Mouse (Mus musculus): ENCODE results near the gene Pbx1.
A peak's percentile ranks its signal among the peaks of the same experiment; 100 is the strongest.

Pbx1 gene

DNA sequence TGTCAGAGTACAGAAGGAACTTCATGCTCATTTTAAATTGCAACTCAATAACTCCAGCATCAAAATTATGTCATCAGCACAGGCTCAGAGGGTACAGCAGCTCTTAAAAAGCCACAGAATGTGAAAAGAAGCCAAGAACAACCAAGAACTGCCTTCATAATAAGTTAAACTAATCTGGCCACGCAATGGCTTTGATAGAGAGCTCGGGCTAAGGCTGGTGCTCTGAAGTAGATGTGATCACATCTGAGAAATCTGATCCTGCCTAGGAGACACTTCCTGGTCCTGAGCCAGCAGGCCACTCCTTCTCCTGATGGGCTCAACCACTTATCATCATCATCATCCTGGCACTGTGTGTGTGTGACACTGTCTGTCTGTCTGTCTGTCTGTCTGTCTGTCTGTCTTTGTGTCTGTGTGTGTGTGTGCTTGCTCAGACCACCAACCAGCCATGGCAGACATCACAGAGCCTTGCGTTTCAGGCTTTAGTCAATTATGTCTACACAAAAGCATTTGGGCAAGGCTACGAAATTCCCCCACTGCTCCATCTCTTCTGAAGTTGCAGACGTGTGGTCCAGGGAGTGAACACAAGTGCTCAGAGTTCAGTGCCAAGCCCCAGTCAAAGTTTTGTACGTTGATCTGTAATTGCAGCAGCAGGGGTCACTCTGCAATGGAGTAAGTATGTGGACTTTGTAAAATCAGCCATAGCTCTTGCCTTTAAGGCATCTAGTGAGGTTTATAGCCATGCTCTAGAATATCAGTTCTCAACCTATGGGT, 203.1 kb downstream of the Pbx1 start:
- no peak for DNase-seq (ENCODE audit: low spot score in 2 of 2)

DNA sequence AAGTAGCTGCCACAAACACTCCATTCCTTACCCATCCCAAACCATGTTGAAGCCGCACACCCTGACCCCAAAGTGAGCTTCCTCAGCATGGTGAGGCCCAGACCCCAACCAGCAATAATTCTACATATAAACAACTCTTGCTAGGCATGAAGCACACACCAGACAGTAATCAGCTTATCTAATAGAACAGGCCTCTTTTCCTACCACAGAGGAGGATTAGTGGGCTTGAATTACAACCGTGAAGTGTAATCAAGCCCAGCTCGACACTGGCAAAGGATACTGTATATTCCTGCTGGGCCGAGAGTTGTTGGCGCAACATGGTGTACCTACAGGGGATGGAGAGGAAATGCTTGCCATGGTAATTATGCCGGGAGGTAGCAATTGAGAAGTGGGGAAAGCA, 205.9 kb downstream of the Pbx1 start:
- DNase-seq (ENCODE audit: low spot score in 2 of 2) = no peak

DNA sequence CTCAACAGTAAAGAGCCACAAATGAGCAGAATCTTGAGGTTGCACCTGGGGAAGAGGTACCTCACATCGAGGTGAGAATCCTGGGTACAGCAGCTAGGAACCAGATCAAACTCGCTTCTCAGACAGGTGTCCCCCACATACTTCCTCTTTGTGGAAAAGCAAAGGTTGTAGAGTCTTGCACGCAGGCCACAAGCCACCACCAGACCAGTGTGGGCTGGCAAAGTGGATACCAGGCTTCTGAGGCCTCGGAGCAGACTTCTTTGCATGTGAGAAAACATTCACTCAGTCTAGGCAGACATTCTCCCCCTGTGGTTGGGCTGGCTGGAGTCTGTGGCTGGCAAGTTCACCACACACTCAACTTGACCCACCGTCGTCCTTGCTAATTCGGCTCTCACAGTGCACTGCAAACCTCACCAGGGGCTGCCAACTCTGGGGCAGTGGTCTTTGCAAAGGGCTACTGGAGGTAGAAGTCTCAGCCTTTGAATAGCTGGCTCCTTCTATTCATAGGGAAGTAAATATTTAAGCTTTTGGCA, 206.4 kb downstream of the Pbx1 start:
- DNase-seq (ENCODE audit: low spot score in 2 of 2) = no peak

DNA sequence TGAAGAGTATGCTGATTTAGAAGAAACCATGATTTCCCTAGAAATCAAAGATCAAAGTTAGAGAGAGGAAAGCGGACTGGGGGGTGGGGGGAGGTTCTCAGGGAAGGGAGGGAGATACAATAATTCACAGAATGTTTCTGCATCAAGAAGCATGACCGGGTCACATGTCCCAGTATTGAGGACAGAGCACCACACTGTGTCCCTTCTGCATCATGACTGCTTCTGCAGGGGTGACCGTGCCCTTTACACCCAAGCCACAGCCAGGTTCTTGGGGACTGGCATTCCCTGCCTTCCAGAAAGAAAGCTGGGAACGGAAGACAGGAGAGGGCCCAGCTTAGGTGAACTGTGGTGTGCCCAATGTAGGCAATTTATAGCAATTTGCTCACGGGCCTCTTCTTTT, 207.9 kb downstream of the Pbx1 start:
- no peak for DNase-seq (ENCODE audit: low spot score in 2 of 2)

DNA sequence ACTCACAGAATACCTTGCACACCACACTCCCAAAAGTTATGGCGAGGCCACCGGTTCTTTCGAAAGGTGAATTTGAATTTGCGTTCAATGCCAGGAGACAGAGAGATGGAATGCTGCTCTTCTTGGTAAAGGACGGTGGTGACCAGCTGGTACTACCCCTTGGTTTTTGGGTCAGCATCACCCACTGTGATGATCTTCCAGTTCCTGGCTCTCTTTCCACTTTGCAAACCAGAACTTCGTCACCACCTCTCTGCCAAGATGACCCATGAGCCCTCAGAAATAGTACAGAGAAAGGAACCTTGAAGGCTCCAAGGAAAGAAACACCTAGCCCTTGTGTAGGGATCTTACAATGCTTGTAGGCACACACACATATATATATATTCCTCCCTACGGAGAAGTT, 209.3 kb downstream of the Pbx1 start:
- no peak for DNase-seq (ENCODE audit: low spot score in 2 of 2)

DNA sequence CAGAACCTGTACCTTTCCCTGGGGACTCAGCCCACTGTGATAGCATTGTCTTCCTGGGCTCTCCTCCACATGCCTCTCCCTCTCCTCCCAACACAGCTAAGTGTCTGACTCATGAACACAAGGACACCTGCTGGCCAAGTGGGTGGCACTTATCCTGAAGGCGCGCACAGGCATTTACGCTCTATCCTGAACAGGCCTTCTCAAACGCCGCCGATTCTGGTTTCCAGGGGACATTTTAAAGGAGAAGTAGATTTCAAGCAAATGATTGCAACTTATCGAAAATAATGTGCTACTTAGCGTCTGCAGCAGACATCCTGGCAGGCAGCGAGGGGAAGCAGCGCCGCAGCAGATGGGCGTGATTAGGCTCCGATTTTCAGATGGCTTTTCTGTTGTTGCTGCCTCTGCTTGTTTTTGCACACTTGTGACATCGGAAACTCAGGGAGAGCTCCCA, 211.0 kb downstream of the Pbx1 start:
- DNase-seq (ENCODE audit: low spot score in 2 of 2) = no peak

DNA sequence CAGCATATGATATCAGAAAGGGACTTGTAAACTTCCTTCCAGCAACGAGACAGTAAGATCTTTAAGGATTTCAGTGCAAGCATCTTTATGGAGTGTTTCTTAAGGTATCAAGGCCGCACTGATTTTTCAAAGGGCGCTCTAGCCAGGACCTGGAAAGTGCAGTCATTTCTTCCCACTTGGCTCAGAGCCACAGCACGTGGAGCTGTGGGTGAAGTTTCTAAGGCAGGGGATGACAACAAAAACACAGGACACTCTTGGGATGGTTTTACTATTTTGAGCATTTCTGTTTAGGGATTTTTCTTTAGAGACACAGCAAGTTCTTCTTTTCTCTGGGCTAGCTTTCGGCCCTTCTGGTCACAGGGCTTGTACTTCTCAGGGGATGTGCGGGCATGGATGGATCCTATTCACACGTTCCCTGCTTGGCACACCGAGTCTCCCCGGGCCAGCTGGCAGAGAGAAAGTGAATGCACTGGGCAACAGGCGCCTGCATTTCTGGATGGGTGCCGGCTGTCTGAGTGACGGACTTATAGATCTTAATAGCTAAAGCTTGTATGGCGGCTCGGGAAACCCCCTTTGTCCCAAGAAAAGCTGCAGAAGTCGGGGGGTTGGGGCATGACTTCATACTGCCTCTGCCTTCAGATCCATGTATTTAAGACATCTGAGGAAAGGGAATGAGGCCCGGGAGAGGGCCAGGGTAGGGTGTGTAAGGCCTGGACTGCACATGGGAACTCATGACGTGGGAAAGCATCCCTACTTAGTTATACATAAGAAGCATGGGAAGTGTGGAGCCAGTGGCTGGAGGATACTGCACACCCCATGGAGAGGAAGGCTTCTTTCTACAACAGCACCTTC, 215.9 kb downstream of the Pbx1 start:
- peak; percentile 41 to 56 for DNase-seq (ENCODE audit: low spot score in 2 of 2)

DNA sequence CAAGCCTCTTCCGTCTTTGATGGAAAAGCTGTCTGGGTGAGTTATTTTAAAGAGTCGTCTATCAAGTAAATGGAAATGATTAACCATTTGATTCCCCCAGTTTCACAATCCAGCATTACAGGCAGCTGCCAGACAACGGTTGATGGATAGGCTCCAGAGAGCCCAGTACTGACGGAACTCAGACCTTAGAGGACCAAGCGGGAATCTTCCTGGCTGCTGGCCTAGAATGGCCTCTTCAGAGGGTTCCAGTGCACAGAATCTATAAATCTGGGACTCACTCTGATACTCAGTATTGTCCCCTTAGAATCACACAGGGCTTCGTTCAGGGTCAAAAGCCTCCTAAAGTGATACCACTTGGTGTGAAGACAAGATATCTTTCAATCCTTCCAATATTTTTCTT, 216.6 kb downstream of the Pbx1 start:
- DNase-seq (ENCODE audit: low spot score in 2 of 2) = no peak

DNA sequence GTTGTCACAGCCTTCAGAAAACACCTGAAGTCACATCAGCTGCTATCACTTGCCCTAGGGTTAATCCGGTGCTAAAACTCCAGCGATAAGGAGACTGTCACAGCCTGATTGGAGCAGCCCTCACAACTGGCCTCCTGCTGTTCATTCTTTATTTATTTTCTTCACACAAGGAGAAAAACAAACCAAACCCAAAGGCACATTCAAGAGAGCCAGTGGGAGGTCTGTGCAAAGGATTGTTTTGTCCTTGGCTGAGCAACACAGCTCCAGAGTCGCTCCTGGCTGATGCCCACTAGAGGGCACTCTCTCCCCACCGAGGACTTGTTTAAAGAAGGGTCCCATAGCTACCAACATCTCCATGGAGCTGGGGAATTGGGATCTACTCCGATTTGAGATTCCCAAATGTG, 218.0 kb downstream of the Pbx1 start:
- peak; percentile 58 to 71 for DNase-seq (ENCODE audit: low spot score in 2 of 2)

DNA sequence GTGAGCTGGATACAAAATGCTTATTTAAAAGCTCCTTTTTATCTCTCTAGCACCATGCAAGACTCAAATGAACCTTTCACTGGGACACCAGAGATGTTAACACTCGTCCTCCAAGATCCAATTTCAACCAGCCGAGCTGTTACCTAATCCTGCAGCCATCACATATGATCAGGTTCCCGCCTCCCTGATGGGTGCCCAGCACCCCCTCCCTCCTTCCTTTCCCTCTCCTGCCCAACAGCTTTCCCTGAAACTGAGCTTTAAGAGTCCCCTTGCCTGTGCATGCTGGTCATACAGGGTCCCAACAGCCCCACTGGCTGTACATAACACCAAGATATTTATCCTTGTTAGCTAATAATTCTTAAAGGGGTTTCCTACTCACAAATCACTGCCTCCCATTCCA, 218.5 kb downstream of the Pbx1 start:
- no peak for DNase-seq (ENCODE audit: low spot score in 2 of 2)

DNA sequence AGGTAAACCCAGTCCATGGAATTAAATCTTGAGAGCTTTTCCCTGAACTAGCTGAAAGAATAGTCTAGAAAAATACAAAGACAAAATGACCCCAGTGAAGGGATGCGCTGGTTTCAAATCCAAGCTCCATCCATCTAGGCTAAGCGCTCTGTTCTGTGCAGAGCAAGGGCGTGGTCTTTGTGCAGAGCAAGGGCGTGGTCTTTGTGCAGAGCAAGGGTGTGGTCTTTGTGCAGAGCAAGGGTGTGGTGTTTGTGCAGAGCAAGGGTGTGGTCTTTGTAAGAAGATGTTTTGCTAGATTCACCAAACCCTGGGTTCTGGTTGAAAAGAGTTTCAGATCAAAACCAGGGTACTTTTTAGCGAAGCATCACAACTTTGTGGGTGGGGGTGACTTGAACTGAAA, 221.7 kb downstream of the Pbx1 start:
- DNase-seq (ENCODE audit: low spot score in 2 of 2) = no peak

DNA sequence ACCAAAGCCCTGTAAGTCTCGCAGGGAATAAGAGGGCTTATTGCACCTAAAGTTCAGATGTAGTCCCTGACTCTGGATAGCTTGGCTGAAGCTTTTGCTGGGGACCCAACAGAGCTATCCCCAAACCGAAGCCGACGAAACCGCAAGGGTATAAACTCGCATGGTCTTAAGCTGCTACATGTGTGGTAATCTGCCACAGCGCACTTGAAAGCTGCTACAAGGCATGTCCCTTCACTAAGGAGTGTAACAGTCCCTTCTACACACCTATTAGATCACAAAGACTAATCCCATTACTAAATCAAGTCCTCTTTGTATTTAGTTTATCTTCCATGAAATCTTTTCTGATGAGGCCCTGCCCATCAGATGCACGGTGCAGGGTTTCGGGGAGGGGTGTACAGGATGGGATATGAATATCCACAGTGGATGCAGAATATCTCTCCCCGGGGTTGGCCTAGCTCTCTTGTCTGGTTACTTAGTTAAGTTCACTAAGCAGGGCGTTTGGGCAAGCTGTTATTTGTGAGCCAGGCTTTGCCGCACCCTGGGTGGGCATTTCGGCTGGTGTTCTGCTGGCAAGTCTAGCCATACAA, 231.4 kb downstream of the Pbx1 start:
- DNase-seq (ENCODE audit: low spot score in 2 of 2) = no peak

DNA sequence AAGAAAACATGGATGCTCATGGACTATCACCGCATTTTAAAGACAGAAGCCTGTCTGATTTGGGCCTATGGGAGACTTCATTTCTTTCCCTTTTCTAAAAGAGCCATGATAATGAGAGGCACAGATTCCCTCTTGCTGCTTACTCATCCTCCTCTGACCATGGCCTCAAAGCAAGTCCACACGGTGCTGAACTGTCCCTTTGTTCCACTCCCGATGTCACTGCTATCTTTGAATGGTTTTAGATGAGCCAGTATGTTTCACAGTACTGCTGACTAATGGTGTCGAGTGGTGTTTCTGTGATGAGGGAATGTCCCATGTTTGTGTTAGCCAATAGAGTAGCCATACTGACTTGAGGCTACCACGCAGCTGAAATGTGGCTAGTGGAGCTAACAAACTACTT, 233.8 kb downstream of the Pbx1 start:
- DNase-seq (ENCODE audit: low spot score in 2 of 2) = no peak

DNA sequence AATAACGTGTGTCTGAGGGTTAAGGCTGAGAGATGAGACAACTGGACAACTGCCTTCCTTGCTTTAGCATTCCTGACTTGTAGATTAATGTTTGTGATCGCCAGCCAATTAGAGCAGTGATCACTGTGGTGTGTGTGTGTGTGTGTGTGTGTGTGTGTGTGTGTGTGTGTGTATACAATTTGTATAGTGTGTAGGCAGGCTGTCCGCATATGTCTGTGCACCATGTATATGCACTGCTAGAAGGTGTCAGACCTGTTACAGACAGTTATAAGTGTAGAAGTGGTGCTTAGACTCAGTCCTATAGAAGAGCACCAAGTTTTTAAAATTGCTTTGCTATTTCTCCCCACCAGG, 234.2 kb downstream of the Pbx1 start:
- DNase-seq (ENCODE audit: low spot score in 2 of 2) = no peak

DNA sequence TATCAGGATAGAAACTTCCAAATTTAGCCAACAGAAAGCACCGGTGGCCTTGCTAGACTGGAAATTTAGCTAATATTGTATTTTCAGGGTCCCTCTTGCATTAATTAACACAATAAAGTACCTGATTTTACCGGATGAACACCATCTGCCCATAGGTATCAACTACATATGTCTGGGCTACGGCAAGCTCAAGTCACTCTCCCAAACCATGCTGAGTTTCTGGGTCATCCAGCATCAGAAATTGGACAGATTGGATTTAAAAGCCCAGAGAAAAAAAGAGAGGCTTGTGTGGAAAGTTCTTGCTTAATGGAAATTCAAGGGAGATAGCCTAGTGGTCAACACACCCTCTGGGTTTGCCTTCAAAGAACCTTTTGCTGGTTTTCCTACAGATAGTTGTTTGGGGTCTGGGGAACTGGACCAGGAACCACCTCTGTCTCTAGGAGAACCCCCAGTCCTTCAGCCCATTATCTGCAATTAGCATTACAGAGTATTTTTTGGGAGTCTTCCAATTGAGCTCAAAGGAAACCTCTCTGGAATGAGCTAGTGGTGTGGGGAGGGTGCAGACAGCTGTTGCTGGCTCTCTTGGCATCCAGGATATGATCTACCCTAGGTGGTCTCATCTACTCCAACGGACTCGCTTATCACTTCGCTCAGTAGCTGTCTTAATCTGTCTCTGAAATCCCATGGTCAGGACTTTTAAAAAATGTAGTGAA, 234.7 kb downstream of the Pbx1 start:
- peak; percentile 39 to 40 for DNase-seq (ENCODE audit: low spot score in 2 of 2)

DNA sequence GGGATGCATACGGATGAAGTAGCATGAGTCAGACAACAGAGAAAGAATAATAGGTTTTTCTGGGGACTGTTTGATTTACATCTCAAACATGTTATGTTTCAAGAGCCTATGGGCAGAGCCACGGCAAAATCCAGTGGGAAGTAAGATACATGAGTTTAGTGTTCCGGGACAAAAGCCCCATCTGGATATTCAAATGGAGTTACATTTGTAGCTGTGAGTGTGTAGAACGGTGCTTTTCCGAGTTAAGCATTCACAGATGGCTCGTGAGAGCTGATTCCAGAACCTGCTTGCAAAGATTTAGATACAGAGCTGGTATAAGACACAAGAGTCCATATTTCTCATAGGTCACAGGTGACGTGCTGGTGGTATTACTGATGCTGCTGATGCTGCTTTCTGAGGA, 238.7 kb downstream of the Pbx1 start:
- DNase-seq (ENCODE audit: low spot score in 2 of 2) = no peak

DNA sequence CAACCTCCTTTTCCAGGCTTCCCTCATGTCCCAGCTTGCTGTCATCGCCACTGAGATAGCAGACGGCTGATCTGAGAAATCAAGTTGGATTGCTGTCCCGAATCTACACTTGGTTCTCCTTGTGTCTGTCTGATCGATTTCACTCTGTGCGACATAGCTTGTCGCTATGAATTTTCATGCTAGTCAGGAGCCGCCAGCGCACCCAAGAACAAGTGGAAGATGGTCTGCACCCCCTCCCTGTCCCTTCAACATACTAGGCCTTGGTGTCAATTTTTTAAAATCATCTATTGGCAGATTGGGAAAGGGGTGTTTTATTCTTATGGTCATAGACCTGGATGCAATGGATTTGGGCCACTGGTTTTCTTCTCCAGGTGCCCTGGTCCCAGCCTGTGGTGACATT, 249.3 kb downstream of the Pbx1 start:
- DNase-seq (ENCODE audit: low spot score in 2 of 2) = no peak

DNA sequence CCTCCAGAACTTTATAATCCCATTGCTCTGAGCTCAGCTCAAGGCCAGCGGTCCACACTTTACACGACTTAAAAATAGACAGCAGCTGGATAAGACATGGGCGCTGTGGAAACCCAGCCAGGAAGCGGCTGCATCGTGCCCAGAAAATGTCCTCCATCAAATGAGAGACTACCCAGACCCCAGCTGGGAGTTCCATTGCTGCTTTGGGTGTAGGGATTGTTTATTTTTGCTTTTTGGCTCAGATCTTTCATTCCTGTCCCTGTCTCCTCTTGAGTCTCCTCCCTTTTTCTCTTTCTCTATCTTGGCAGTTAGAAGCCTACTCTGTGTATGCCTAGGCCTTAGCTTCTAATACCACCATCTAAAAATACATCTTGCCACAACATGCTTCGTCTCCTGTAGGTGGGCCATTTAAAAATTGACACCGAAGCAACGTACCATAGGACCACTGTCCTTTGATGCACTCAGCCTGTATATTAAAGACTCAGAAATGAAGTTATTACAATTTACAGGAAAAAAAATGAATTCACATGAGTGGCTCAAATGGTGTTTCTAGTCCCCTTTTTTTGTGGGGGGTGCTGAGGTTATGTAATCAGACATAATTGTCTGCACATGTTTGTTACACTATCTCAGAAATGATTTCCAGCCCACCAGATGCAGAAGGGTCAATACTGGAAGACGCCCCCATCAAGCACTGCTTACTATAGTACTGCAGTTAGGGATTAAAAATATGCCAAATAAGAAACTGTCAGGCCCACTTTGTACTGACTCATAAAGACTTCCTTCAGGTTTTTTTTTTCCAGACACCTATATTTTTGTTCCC, 251.2 kb downstream of the Pbx1 start:
- peak; percentile 89 to 91 for DNase-seq (ENCODE audit: low spot score in 2 of 2)

DNA sequence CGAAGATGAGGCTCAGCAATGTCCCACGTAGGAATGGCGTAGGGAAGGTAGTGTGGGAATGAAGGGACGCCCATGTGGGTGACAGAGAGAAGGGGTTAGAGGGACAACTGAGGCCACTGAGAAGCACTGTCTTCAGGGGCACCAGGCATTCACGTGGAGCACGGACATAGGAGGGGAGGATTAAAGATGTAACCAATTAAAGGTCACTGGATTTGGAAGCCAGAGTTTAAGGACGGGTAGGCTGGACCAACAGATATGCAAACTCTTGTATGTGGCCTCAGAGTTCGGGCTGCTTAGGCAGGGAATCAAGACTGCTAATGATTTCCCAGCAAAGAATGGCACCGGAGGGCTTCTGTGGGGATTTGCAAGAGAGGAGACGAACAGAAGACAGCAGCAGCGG, 252.4 kb downstream of the Pbx1 start:
- DNase-seq (ENCODE audit: low spot score in 2 of 2) = no peak

DNA sequence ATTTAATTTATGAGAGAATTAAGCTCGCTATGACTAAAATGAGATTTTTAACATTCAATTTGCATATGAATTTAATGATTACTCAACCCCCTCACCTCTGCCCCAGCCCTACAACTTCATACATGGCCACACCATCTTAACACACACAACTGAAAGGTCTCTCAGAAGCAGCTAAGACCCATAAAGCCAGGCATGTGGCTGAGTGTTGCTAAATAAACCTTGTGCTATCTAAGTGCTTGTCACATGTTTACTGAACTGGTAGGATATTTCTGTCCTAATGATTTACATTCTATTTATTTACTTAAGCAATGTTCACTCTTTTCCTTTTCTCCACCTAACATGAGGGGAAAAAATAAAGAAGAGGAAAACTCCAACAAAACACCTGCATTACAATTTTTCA, 253.5 kb downstream of the Pbx1 start:
- DNase-seq (ENCODE audit: low spot score in 2 of 2) = peak; percentile 20 to 37

DNA sequence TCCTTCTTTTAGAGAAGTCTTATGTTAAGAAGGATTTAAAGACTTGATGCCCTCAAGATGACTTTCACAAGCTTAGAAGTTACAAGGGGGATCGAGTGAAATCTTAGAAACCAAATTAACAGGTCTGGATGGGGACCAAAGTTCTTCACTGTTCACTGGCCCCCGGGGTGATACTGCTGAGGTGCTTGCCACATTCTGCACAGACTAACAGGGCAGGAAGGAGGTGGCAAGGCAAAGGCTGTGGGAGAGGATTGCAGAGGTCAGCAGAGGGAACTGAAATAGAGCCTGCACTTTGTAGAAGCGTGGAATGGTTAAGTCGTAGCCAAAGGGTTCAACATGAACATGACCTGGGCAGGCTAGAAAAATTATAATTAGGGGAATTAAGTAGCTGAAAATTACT, 256.5 kb downstream of the Pbx1 start:
- no peak for DNase-seq (ENCODE audit: low spot score in 2 of 2)
